Mouse (Mus musculus) stomach, adult 2 months (tissue): ENCODE results near the gene Efcab9. TPM values are rescaled to one million over a fixed set of nuclear protein-coding genes. Genes with fewer than 3 reads are reported as not detected.

Source experiments
- polyA plus RNA-seq: library from polyadenylated mRNA; depleted of rRNA; stranded (reverse); fragments of >200 nt; gene quantifications from 2 replicates; pipeline ENCODE4 v1.2.3, GENCODE M21; 2012; rRNA removed

The Efcab9 gene
- 0.12 TPM in 1 of 2 replicates, not detected in the other for polyA plus RNA-seq

DNA sequence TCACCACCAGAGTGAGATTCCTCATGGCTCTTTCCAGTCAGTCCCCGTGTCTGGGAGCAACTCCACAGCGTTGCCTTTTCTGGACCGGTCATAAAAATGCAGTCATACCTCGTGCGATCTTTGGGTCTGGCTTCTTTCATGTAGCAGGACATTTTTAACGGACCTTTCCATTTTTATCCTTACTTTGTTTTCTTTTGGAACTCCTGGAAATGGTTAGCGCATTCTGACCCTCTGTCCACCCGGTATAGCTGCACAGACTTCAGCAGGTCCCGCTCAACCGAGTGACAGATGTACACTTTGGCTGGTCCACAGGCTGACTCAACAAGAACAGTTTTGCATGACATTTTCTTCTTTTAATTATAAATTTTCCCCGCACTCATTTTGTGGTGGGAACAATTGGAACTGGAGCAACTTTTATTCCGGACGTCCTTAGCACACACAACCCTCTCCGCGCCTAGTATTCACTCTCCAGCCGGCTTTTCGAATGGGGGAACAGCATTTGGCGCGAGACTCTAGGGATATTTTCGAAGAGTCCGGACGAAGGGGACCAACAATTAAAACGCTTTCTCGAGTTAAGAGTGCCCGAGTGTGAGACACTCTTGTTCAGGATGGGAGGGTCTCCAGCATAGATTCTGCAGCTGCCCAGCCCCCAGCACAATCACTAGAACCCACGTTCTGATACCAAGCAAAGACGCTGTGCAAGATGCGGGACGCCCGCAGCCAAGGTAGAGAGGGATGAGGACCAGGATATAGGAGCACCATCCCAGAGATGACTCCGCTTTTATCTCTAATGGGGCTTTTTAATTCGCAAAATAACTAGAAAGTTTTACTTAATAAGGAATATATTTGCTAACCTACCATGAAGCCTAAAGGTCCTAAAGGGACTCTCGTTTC, at the start of gene Efcab9:
TSS of gene Efcab9 (minus strand) at position 211 of the 894 bp plus-strand sequence.

DNA sequence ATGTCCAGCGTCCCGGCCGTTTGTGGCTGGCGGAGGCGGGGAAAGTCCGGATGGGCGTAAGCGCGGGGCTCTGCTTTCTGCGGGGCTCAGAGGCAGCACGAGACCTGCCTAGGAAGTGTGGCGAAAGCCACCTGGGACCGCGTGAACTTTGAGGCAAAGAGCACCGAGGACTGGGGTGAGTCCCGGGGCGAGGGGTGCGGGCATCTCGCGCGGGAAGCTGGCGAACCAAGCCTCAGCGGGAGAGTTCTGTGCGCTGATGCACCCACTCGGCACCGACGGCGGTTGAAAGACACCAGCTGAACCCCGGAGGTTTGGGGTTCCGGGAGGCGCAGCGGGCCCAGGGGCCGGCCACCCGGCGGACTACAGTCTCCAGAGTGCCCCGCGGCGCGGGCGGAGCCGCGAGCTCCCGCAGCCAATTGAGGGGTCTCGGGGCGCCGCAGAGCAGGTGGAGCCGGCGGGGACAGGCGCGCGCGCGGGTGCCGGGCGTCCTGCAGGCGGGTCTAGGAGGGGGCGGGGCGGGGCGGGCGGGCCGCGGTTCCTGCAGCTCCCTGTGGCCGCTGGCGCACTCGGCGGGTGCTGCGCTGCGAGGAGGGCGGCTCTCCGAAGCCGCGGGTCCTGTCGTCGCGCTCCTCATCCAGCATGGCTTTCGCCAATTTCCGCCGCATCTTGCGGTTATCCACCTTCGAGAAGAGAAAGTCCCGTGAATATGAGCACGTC, 1.0 kb upstream of the Efcab9 start, which contains the start of gene Stk10:
TSS of gene Stk10 (plus strand) at position 541 of the 717 bp plus-strand sequence.

Other genes starting within 250 kb of the Efcab9 start
- 83.3 and 278 TPM in 2 replicates for gene Hba-a1, start 248.6 kb downstream of the Efcab9 start, polyA plus RNA-seq
- not detected in 2 replicates for gene Hbq1b, start 245.1 kb downstream of the Efcab9 start, polyA plus RNA-seq
- gene Hba-a2, start 235.6 kb downstream of the Efcab9 start, polyA plus RNA-seq, result 93.9 and 232 TPM in 2 replicates
- gene Hbq1a, start 232.0 kb downstream of the Efcab9 start, polyA plus RNA-seq, result 0.19 TPM in 1 of 2 replicates, not detected in the other
- gene Sh3pxd2b, start 184.3 kb downstream of the Efcab9 start, polyA plus RNA-seq, result 3.6 and 5.0 TPM in 2 replicates
- 1.5 and 2.7 TPM in 2 replicates for gene Ubtd2, start 76.7 kb downstream of the Efcab9 start, polyA plus RNA-seq
- gene Stk10, start 1.2 kb upstream of the Efcab9 start, polyA plus RNA-seq, result 2.2 and 2.4 TPM in 2 replicates
- gene Fbxw11, start 110.6 kb upstream of the Efcab9 start, polyA plus RNA-seq, result 14.3 and 15.2 TPM in 2 replicates